16 mouse cellular contexts compared by ENCODE assay signal in the genomic region with DNA sequence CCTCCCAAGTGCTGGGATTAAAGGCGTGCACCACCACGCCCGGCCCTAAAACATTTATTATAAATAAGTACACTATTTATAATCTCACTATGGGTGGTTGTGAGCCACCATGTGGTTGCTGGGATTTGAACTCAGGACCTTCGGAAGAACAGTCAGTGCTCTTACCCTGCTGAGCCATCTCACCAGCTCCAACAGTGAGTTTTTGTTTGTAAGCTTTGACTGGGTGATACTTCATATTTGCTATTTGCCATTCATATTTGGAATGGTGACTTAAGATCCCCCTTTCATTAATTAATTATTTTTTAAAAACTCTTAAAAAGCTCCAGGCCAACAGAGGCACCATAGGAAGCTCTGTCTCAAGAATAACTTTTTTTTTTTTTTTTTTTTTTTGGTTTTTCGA.
"Had no signal": no experiment of that assay in that cellular context is flagged by ENCODE, and none has a peak within 500 bp of the region (broad histone marks: within the 10 kb centered on the region; RNA-seq: fewer than 3 reads in every experiment).

No protein-coding gene starts in this region.

- DNase-seq: retina, postnatal 1 day; right cerebral cortex, adult 18-20 months; right cerebral cortex, postnatal 14 days; right cerebral cortex, postnatal 25 days; right cerebral cortex, postnatal 4 days; spleen, adult 18-20 months; thymus, adult 18-20 months; thymus, adult 2 months; thymus, postnatal 14 days; thymus, postnatal 25 days; thymus, postnatal 36 days; thymus, postnatal 4 days had no signal

- H3K4me3 ChIP-seq: neural tube, embryonic 13.5 days; neural tube, embryonic 15.5 days; stomach, embryonic 15.5 days had no signal

- H3K27me3 ChIP-seq: neural tube, embryonic 13.5 days; neural tube, embryonic 15.5 days; stomach, embryonic 15.5 days had no signal

- H3K36me3 ChIP-seq: neural tube, embryonic 13.5 days; neural tube, embryonic 15.5 days; stomach, embryonic 15.5 days had no signal

- H3K4me2 ChIP-seq: neural tube, embryonic 13.5 days; neural tube, embryonic 15.5 days; stomach, embryonic 15.5 days had no signal

- H3K9ac ChIP-seq: neural tube, embryonic 13.5 days; neural tube, embryonic 15.5 days; stomach, embryonic 15.5 days had no signal

- H3K4me1 ChIP-seq: neural tube, embryonic 13.5 days; neural tube, embryonic 15.5 days; stomach, embryonic 15.5 days had no signal

- H3K27ac ChIP-seq: neural tube, embryonic 13.5 days; neural tube, embryonic 15.5 days; stomach, embryonic 15.5 days; stomach, postnatal 0 days had no signal

- H3K9me3 ChIP-seq: neural tube, embryonic 13.5 days; neural tube, embryonic 15.5 days; stomach, embryonic 15.5 days had no signal
